Mouse (Mus musculus): ENCODE results near the gene Snd1. TPM values are rescaled to one million over a fixed set of nuclear protein-coding genes. Genes with fewer than 3 reads are reported as not detected.

The Snd1 gene
- total RNA-seq, 2 experiments from 2014 or later: 80.2 to 83.3 TPM

GRCm38 (mm10) chr6:28743586-28743985, 268.6 kb downstream of the Snd1 start:
- no peak for DNase-seq (ENCODE audit: low spot score in 2 of 2)

DNA sequence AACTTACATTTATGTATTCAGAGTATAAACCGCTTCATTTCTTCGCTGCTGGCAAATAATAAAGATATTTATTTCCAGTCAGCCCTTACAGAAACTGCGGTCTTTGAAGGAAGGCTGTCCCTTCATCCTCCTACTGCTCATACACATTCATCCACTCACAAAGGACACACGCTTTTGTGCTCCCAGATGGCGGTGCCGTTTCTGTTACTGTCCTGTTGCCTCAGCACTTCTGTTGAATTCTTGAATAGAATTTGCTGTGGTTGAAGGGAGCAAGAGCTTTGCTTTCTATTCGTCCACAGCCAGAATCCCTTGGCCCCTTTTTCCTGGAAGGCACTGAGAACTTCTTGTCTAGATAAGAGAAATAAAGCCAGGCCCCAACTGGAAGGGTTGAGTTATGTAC, 270.9 kb downstream of the Snd1 start:
- DNase-seq (ENCODE audit: low spot score in 2 of 2): no peak

- no peak for DNase-seq (ENCODE audit: low spot score in 2 of 2)
Measured at GRCm38 (mm10) chr6:28747025-28747424, 272.1 kb downstream of the Snd1 start.

DNA sequence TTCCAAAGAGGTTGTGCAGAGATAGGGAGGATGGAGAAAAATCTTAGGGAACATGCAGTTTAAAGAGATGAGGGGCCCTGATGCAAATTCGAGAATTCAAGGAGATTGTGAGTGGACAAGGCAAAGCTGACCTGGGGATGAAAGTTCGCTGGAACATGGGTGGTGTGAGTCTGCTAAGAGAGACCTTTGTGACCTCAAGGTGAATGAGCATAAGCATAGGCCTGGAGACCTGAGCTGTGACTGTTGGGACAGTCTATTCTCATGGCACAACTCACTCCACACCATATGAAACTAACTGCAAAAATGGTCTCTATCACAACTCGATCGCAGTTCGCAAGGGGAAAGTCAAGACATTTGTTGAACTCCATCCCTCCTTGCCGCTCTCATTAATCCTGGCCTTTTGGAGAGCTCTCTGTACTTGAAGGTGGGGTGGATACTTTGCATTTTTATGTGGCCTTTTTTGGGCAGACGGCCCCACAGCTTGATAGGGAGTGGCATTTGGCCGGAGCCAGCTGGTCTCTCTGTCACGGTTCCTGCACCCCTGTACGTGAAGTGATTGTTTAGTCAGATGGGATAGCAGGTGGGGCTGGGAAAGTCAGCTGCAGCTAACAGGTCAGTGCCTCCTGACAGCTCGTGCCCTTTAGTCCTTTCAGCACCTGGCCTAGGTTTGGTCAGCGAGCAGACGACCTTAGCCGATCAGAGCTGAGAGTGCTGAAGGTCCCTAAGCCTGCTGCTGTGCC, 273.2 kb downstream of the Snd1 start:
- DNase-seq (ENCODE audit: low spot score in 2 of 2): no peak

GRCm38 (mm10) chr6:28749224-28749623, 274.3 kb downstream of the Snd1 start:
- no peak for DNase-seq (ENCODE audit: low spot score in 2 of 2)

DNA sequence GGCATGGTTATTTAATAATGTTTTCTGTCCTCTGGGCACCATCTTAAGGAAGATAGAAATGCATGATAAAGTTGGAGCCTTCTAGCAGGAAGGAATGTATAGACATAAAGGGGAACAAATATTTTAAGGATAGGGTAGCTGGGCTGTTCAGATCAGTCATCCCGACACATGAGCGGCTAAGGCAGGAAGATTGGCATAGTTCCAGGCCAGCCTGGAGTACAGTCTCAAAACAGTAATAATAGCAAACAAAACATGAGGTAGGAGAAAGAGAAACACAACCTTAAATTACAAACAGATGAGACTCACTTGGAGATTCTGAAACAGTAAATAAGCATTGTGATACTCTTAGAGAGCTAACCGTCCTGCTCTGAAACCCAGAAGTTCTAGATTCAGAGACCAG, 276.2 kb downstream of the Snd1 start:
- DNase-seq (ENCODE audit: low spot score in 2 of 2): no peak

GRCm38 (mm10) chr6:28753217-28753616, 278.3 kb downstream of the Snd1 start:
- no peak for DNase-seq (ENCODE audit: low spot score in 2 of 2)

DNA sequence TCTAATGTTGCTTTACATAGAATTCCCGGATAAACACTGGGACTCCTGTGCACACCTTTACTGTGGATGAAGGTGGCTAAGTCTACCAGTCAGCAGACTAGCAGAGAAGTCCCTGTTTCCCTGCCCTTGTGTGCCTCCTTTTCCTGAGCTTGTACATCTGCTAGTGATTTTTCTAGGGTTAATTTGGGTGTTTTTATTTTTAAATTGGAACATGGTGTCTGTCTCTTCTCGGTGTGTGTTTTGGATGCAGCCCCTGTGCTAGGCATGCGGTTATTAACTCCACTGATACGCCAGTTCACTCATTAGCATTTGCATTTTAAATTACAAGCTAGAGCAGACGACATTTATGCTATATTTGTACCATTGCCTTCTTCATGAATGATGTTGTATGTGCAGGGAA, 278.7 kb downstream of the Snd1 start:
- no peak for DNase-seq (ENCODE audit: low spot score in 2 of 2)

- DNase-seq (ENCODE audit: low spot score in 2 of 2): no peak
Measured at GRCm38 (mm10) chr6:28754127-28754898, 279.4 kb downstream of the Snd1 start.

DNA sequence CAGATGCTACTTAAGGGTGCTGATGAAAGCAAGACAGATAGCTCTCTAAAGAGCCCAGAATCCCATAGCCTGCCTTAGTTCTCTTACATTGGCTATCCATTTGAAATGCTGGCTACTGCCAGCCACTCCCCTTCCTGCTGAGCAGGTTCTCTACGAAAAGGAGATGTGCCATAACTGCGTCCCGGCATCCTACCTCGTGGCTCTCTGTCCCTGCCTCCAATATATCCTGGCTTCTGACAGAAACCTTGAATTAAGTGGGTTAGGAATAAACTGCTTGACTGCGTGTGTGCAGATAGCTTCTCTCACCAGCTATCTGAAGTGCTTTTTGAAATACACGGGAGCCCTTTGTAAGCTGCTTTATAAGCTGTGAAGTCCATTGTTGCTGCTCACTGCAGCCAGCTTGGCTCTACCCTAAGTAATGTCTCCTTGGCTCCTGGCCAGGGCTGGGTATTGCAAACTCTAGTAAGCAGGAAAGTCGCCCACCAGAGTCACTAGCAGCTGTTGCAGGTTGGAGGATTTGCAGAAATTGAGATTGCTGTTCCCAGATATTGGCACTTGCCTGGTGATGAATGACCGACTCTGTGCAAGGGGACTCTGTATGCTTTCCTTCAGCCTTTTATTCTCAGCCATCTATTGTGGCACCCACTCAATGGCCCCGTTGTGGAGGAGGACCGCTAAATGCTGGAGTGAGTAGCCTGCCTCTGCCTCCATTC, 281.5 kb downstream of the Snd1 start:
- peak in 1 of 2 experiments; percentile 43 for DNase-seq (ENCODE audit: low spot score in 2 of 2)

DNA sequence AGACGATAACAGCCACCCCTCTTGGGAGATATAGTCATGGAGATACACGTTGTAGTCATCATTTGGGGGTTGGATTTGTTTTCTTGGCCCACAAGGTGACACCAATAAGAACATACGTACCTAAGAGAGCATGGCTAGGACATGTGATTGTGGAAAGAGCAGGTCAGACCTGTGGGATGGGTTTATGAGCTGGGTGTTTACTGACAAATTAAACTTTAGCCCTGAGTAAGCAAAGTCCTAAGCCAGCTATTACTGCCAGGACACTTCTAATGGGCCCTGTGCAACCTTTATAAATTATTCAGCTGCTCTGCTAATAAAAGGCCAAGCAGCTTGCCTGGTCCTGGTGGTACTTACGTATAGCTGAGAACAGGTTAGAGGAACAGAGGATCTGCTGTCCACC, 283.4 kb downstream of the Snd1 start:
- DNase-seq (ENCODE audit: low spot score in 2 of 2): no peak

DNA sequence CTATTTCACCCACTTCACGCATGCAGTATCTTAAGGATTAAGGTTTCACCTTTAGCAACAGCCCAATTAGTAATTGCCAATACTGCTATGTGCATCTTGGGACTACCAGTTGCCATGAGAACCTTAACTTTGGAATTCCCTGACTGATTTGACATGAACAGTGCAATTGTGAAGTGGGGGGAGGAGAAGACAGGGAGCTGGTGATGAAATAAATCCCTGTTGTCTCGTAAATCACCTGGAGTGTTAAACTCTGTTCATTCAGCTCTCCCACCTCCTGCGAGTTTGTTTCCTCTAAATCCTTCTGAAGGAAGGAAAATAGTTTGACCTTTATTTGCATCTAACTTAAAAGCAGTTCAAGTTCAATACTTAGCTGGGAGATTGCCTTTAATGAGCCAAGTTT, 286.8 kb downstream of the Snd1 start:
- DNase-seq (ENCODE audit: low spot score in 2 of 2): no peak

DNA sequence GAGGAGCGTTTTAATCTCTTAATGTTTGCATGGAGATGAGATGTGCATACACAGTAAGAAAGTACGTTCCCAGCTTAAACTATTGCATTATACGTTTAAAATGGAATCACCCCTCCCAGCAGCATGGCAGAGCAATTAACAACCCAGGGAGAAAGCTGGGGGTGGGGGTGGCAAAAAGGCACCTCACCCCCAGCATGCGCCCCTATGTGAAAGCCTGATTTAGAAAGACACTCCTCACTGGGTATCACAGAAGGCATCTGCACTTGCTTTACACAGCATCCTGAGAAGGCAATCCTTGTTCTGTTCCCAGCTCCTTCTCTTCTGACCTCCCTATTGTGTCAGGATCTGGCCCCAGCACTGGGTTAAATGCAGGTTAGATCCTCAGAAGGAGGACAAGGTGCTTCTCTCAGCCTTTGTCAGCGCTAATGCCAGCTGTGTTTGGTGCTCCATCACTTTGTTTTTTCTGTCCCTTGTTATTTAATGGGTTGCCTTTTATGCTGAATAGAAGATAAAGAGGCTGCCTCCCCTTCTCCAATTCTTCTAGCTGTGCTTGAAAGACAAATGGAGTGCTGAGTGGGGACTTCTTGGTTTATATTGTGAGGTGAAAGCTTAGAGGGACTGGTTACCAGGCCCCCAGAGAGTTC, 287.3 kb downstream of the Snd1 start:
- no peak for DNase-seq (ENCODE audit: low spot score in 2 of 2)

DNA sequence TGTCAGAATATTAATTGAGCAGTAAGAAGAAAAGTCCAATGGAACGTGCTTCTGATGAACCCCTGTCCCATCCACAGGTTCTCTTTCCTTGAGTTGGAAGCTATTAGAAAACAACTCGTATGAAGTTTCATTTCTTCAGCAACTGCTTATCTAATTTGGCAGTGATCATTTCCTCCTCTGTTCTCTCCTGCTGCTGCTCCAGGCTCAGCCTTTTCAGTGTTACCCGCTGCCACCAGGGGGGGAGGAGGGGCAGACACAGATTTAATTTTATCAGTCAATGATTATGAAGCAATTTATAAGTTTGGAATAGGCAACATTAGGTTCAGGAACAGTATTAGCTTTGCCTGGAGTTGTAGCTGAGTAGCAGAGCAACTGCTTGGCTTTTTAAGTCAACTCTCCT, 291.7 kb downstream of the Snd1 start:
- no peak for DNase-seq (ENCODE audit: low spot score in 2 of 2)

- DNase-seq (ENCODE audit: low spot score in 2 of 2): no peak
Measured at GRCm38 (mm10) chr6:28767891-28768481, 293.0 kb downstream of the Snd1 start.

DNA sequence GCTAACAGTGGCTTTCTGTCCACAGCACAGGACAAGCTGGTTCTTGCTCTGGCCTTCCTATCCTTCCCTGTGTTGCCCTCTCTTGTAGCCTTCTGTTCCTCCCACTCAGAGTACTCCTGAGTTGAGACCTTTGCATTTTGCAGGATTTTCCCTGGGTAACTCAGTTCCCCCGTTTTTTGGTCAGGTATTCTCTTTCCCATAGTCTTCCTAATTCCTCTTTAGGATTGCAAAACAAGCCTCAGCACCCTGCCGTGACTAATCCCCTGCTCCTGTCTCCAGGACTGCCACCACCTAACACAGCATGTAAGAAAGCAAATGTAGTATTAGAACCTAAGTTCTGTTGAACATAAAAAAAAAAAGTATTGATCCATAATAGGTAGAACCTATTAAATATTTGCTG, 296.4 kb downstream of the Snd1 start:
- no peak for DNase-seq (ENCODE audit: low spot score in 2 of 2)

- no peak for DNase-seq (ENCODE audit: low spot score in 2 of 2)
Measured at GRCm38 (mm10) chr6:28781696-28782095, 306.8 kb downstream of the Snd1 start.

GRCm38 (mm10) chr6:28783082-28783647, 308.2 kb downstream of the Snd1 start:
- DNase-seq (ENCODE audit: low spot score in 2 of 2): no peak

- no peak for DNase-seq (ENCODE audit: low spot score in 2 of 2)
Measured at GRCm38 (mm10) chr6:28783953-28784352, 309.0 kb downstream of the Snd1 start.

GRCm38 (mm10) chr6:28785770-28786169, 310.8 kb downstream of the Snd1 start:
- DNase-seq (ENCODE audit: low spot score in 2 of 2): no peak

DNA sequence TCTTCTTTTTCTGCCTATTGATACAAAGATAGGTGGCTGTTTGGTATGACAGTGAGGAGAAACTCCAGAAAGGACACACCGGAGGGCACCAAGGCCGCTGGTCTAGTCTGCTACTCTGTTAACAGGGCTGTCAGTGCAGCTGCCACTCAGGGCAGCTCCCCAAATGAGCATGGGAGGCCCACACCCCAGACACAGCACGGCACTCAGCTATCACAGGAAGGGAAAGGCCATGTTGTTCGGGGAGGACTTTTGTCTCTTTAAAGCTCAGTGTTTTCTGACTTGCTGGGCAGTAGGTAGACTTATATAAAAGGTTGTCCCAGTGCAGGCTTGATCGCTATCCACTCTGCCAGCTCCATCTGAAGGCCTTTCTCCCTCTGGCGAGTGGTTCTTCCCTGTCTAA, 312.2 kb downstream of the Snd1 start:
- no peak for DNase-seq (ENCODE audit: low spot score in 2 of 2)
